Mouse (Mus musculus): ENCODE data around the gene BC048671.

GRCm38 (mm10) chr6:90319019-90319418 lies 18.0 kb downstream of the BC048671 start:
- TF ChIP-seq CTCF (IDR thresholded peaks at IDR 0.05; ENCODE audit: borderline replicate concordance, insufficient read depth, low read depth, low read length) = no peak
- TF ChIP-seq POLR2A (IDR thresholded peaks at IDR 0.05; ENCODE audit: borderline replicate concordance, insufficient read depth, low read length) = no peak

Data from cerebellum, adult 2 months (tissue).